Mouse (Mus musculus): ENCODE measurements around the gene Ube3a. TPM values are rescaled to one million over a fixed set of nuclear protein-coding genes. Genes with fewer than 3 reads are reported as not detected.

Ube3a gene
- polyA plus RNA-seq, 1 experiment, result 76.7 TPM

DNA sequence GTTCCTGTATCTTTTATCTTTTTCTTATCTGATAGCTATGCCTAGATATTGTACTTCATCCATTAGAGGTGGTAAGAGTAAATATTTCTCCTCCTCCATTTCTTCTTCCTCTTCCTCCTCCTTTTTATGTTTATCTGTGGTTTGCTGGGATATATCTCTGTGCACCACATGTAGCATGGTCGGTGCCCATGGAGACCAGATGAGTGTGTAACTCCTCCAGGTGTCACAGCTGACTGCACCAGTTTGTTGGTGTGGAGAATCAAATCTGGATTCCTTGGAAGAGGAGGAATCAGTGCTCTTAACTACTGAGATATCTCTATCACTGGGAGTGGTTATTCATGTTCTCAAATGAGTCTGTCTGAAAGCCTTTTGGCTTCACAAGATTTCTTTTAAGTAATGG lies 37.0 kb downstream of the Ube3a start:
- no peak for DNase-seq (ENCODE audit: low read depth in 1 of 2, low spot score in 2 of 2)
- no peaks in the 10 kb centered on the region for H3K36me3 ChIP-seq (ENCODE audit: control insufficient read depth, insufficient read depth, low read length)
- TF ChIP-seq CTCF (IDR thresholded peaks at IDR 0.05; ENCODE audit: extremely low read depth, insufficient read depth, insufficient read length, insufficient replicate concordance) (no peak), POLR2A (IDR thresholded peaks at IDR 0.05; ENCODE audit: low read depth, low read length) (no peak)
- H3K4me1 ChIP-seq (ENCODE audit: control insufficient read depth, insufficient read depth, insufficient read length), result no peaks in the 10 kb centered on the region
- no peaks in the 10 kb centered on the region for H3K27me3 ChIP-seq (ENCODE audit: control insufficient read depth, insufficient read depth, low read length)
- WGBS, result 59% methylated on average over 1 of the region's 1 CpGs
- no peak overlapping the region for H3K27ac ChIP-seq (ENCODE audit: insufficient read depth, low read length)
- no peak overlapping the region for H3K4me3 ChIP-seq (ENCODE audit: extremely low read depth, insufficient read depth, insufficient read length)

DNA sequence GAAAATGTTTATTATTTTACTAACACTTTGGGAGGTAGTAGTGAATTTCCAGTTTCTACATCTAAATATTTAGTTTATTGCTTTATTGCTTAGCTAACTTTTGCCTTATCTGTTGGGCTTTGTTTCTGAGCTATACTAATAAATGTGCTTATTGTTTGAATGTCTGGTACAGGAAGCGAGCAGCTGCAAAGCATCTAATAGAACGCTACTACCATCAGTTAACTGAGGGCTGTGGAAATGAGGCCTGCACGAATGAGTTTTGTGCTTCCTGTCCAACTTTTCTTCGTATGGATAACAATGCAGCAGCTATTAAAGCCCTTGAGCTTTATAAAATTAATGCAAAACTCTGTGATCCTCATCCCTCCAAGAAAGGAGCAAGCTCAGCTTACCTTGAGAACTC lies 43.2 kb downstream of the Ube3a start:
- Histone ChIP-seq H3K4me3 (ENCODE audit: extremely low read depth, insufficient read depth, insufficient read length) (no peak overlapping the region), H3K27me3 (ENCODE audit: control insufficient read depth, insufficient read depth, low read length) (no peaks in the 10 kb centered on the region), H3K36me3 (ENCODE audit: control insufficient read depth, insufficient read depth, low read length) (peaks cover 10% of the 10 kb centered on the region), H3K4me1 (ENCODE audit: control insufficient read depth, insufficient read depth, insufficient read length) (no peaks in the 10 kb centered on the region), H3K27ac (ENCODE audit: insufficient read depth, low read length) (no peak overlapping the region)
- WGBS, result 81% methylated on average over 4 of the region's 4 CpGs
- TF ChIP-seq CTCF (IDR thresholded peaks at IDR 0.05; ENCODE audit: extremely low read depth, insufficient read depth, insufficient read length, insufficient replicate concordance) (no peak), POLR2A (IDR thresholded peaks at IDR 0.05; ENCODE audit: low read depth, low read length) (no peak)
- DNase-seq (ENCODE audit: low read depth in 1 of 2, low spot score in 2 of 2), result no peak

DNA sequence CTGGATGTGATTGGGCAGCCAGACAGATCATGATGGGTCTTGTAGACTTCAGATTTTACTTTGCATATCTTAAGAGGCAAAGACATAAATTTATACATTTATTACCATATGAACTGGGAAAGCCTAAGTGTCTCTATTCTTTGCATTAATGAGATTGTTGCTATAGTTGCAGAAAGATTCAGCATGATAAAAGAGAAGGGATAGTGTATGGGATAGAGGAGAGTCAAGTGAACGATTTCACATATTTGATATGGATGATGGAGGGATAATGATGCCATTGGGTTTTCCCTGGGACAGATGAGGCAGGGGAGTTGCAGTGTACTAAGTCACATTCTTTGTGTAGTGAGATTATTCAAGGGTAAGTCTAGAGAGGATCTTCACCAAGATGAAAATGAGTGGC lies 84.0 kb downstream of the Ube3a start:
- DNase-seq (ENCODE audit: low read depth in 1 of 2, low spot score in 2 of 2), result no peak
- peaks cover 1% of the 10 kb centered on the region; the same call in 1 of the 2 replicates for H3K36me3 ChIP-seq (ENCODE audit: control insufficient read depth, insufficient read depth, low read length)
- TF ChIP-seq POLR2A (IDR thresholded peaks at IDR 0.05; ENCODE audit: low read depth, low read length), result no peak
- no peak for TF ChIP-seq CTCF (IDR thresholded peaks at IDR 0.05; ENCODE audit: extremely low read depth, insufficient read depth, insufficient read length, insufficient replicate concordance)
- no peak overlapping the region for H3K4me3 ChIP-seq (ENCODE audit: extremely low read depth, insufficient read depth, insufficient read length)
- no peaks in the 10 kb centered on the region for H3K27me3 ChIP-seq (ENCODE audit: control insufficient read depth, insufficient read depth, low read length)
- H3K27ac ChIP-seq (ENCODE audit: insufficient read depth, low read length), result no peak overlapping the region
- WGBS, result 90% methylated on average over 1 of the region's 1 CpGs
- H3K4me1 ChIP-seq (ENCODE audit: control insufficient read depth, insufficient read depth, insufficient read length), result no peaks in the 10 kb centered on the region

DNA sequence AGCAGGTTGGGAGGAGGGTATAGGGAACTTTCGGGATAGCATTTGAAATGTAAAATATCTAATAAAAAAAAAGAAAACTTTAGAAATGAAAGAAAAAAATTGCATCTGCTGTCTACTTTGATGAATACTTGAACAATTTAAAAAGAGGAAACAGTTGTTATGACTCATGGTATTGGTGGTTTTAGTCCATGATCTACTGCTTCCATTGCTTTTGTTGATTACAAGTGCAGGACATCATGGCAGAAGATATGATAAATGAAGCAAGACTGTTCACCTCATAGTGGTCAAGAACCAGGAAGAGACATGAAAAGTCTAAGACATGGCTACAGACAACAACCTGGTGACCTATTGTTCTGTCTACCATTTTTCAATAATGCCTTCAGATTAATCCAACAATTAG lies 94.2 kb downstream of the Ube3a start:
- Histone ChIP-seq H3K36me3 (ENCODE audit: control insufficient read depth, insufficient read depth, low read length) (no peaks in the 10 kb centered on the region), H3K27me3 (ENCODE audit: control insufficient read depth, insufficient read depth, low read length) (no peaks in the 10 kb centered on the region), H3K27ac (ENCODE audit: insufficient read depth, low read length) (no peak overlapping the region), H3K4me3 (ENCODE audit: extremely low read depth, insufficient read depth, insufficient read length) (no peak overlapping the region), H3K4me1 (ENCODE audit: control insufficient read depth, insufficient read depth, insufficient read length) (no peaks in the 10 kb centered on the region)
- TF ChIP-seq CTCF (IDR thresholded peaks at IDR 0.05; ENCODE audit: extremely low read depth, insufficient read depth, insufficient read length, insufficient replicate concordance) (no peak), POLR2A (IDR thresholded peaks at IDR 0.05; ENCODE audit: low read depth, low read length) (no peak)
- WGBS, result 88% methylated on average over 1 of the region's 1 CpGs
- no peak for DNase-seq (ENCODE audit: low read depth in 1 of 2, low spot score in 2 of 2)
